Mouse (Mus musculus): ENCODE measurements around the gene Baiap2l1.

- TF ChIP-seq CTCF (IDR thresholded peaks at IDR 0.05; ENCODE audit: insufficient read depth, low read depth, low read length) = no peak
- TF ChIP-seq POLR2A (IDR thresholded peaks at IDR 0.05; ENCODE audit: insufficient read depth, low read depth, low read length) = no peak
These were observed 643 bp upstream of the Baiap2l1 start for GRCm38 (mm10) chr5:144358592-144358917.

Data from olfactory bulb, adult 2 months (tissue).